Mouse (Mus musculus): ENCODE measurements at regions not wholly inside any gene's neighbourhood (a gene's known extent, or its start where the extent isn't known, plus 50 kb on each side); places are given as distances from the start of the nearest gene placed in this dataset.
"Not testable (repeated sequence)": the region's sequence is repeated elsewhere in the genome, so short reads cannot be mapped to it uniquely, and the experiment has no call there.

DNA sequence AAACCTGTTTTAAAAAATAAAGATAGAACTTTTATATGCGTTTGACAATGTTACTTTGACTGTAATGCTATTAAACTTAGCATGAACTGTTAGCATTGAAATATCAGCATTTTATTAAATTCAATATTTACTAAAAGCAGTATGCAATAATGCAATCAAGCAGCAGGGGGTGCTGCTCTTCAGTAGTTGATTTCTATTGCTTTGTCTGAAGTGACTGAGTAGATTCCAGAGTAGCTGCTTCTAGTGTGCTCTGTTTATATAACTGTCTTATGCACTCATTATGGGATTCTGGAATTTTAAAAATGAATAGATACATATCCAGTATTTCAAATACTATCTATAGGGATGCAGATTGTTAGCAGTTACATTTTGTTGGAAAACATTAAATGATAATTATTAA lies 146.2 kb downstream of the Gm28710 start:
- in situ Hi-C loops (cut with MboI, MseI), result loop anchor here (5.0 to 25.0 kb wide), 3 partner anchors 649 to 1099 kb away; no protein-coding TSS in a partner anchor

DNA sequence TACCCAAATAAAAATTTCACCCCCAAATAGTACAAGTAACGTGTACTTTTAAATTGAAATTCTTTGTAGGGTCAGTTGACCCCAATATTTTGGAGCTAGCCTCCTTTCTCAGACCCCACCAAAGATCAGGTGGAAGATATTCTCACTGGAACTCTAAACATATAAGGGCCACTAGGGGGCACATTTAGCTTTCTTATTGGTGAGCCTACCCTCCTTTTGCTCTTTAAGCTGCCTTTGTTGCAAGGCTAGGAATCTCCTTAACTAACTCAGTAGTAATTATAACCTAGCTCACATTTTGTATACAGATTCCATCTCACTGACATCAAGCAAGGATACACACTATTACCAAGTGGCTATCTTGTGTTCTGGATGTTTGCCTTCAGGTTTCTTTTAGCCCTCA lies 155.8 kb downstream of the Gm28710 start:
- in situ Hi-C loops (cut with MboI, MseI), result loop anchor here (25.0 kb wide), 2 partner anchors 640 to 1090 kb away; no protein-coding TSS in a partner anchor

DNA sequence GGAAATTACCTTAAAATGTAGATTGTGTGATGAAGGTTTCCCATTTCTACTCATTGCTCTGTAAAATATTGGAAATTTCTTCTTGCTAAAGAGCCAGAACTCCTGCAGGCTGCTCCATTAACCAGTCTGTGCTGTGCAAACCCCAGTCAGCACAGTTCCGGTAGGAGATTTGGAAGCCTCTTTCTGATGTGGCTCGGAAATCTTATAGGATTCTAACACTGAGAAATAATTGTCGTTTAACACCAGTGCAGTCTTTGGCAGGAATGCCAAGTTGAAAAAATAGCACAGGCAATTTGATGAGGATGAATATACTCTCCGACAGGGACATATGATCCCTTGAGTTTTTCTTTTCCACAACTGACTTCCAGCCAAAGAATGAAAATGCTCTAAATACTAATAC lies 176.1 kb downstream of the Gm28710 start:
- in situ Hi-C loops (cut with MboI, MseI), result no loop called here

DNA sequence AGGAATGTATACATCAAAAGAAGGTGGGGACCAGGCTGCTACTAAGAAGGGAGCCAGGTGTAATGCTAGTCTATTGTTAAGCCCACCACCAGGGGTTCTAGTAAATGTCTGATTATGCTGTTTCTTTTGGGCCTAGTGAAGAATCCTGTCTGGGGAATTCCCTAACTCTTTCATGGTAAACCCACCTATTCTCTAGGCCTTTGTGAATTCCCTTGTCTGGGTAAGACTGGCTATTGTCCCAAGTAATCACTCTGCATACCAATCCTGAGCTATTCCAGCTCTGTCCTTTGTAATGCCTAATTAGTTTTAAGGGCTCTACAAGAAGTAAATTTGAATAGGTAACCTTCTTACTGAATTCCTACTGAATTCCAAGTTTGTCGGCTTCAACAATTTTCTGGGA lies 177.2 kb downstream of the Gm28710 start:
- in situ Hi-C loops (cut with MboI, MseI), result not testable (repeated sequence)

DNA sequence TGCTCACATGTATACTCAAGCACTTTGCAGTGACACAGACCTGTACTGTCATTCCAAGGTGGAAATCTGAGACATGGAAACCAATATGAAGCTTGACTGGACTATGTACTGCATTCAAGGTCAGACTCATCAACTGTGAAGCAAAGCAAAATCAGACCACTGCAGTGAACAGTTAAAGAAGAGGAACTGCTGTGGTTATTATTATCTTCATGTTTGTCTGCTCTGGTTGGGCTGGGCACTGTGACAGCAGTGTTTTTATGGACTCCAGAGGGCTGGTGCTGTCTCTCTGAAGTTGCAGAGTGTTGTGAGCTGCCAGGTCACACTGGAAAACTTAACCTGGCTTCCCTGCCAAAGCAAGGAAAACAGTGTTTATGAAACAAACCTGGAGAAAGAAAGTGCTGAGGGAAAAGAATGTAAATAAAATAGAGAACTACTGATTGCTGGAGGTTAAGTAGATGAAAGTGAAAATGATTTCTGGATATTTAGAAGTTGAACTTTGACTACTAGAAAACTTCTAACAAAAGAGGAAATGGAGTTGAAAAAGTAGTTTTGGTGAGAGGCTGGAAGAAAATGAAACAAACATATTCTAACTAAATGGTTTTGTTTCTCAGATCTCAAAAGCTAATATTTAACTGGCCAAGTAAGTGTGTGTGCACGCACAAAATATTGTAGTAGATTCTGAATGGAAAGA lies 181.7 kb downstream of the Gm28710 start:
- in situ Hi-C loops (cut with MboI, MseI), result no loop called here

DNA sequence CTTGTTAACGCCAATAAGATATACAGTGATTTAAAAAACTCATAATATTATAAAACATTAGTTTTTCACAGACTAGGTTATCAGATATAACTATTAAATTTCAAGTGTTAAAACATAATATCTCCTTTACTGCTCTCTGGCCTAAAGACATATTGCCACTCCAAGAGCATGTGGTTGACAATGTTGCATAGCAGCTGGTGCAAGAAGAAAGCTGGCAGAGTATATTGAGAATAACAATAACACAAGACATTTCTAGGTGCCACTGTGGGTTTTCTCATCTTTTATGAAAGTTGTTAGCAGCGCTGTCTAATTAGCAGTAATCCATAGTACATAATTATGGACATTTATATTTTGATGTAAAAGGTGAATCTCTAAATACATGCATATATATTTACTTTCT lies 184.4 kb downstream of the Gm28710 start:
- in situ Hi-C loops (cut with MboI, MseI), result no loop called here

DNA sequence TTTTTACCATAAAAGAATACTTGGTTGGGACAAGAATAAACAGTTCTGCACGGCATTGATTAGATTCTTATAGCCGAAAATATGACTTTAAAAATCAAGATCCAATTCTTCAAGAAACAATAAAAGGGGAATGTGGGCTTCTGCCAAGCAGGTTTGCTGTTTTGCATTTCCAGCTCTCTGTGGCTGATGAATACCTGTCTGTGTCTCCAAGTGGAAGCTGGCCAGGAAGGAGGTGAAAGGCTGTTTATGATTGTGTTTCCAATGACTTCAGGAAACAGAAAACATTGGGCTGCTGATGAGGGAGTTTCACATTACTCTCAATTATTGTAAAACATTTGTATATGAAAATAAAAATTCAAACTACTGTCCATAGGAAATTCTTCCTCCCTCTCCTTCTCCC lies 193.3 kb downstream of the Gm28710 start:
- in situ Hi-C loops (cut with MboI, MseI), result no loop called here

DNA sequence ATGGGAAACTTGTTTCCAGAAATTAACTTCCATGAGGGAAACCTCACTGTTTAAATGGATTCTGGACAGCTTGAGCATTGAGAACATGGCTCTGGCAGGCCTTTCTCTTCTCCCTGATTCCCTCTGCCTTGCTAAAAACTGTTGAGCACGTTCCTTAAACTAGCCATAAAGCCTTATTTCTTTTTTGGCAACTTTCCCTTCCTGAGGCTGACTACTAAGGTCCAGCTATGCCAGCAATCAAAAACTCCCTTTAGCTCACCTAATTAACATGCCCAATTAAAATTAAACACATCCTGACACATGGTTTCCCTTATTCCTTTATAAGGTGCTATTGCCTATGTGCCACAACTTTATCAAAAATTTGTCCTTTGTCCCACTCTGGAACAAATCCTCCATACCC lies 199.9 kb downstream of the Gm28710 start:
- in situ Hi-C loops (cut with MboI, MseI), result no loop called here

DNA sequence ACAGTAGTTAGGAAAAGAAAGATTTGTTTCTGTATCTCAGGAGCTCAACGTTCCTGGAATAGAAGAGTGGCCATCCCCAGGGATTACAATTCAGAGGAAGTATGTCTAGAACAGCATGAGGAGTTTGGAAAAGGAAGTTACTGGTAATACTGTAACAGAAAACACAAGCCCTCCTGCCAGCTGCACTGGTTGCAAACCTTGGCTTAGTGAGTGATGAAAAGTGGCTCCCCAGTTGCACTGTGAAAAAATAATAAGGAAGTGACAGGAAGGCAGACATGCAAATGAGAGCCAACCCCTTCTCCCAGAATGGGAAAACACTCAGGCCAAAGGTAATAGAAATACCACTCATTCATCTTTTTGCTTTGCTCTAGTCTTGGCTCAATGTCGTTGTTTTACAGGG lies 207.6 kb downstream of the Gm28710 start:
- in situ Hi-C loops (cut with MboI, MseI), result no loop called here

DNA sequence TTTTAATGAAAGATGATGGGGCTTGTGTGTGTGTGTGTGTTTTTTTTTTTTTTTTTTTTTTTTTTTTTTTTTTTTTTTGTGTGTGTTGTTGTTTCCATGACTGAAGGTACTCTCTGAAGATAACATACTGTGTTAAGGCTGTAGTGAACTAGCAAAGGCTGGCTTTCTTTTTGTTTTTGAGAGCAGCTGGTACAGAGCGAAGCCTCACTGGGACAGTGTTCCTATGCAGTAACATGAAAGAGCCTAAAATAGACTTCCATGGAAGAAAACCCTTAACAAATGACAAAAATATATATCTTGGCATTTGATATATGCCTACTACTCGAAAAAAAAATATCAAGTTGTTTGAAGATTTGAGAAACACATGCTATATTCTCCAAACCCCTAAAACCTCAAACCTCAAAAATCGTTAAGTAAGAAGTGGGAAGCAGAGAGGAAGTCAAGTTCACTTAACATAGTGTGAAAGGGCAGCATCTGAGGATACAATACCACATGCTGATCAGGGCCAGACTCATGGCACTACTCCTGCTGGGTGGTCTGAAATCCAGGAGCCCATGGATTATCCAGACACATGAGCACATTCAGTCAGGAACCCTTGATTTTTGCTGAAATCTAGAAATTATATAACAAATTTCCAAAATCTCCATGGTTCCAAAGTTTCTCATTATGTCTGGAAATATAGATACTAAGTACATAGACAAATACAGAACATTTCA lies 215.4 kb downstream of the Gm28710 start:
- in situ Hi-C loops (cut with MboI, MseI), result no loop called here

DNA sequence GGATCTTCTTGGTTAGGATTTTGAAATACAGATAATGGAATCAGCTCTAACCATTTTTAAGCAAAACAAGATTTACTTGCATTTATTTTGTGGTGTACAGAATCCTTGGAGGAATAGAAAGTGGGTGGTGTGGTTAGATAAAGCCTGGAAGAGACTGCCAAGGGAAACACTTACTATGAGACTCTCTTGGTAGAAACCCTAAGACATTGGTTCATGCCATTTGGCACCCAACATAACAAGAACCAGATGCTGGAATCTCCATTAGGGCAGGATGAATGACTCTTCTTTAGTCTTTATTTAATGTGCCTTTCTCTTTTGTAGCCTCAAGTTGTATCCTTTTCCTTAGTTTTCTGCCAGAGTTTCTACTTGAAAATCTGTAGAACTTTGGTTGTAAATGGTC lies 230.0 kb downstream of the Gm28710 start:
- in situ Hi-C loops (cut with MboI, MseI), result no loop called here

DNA sequence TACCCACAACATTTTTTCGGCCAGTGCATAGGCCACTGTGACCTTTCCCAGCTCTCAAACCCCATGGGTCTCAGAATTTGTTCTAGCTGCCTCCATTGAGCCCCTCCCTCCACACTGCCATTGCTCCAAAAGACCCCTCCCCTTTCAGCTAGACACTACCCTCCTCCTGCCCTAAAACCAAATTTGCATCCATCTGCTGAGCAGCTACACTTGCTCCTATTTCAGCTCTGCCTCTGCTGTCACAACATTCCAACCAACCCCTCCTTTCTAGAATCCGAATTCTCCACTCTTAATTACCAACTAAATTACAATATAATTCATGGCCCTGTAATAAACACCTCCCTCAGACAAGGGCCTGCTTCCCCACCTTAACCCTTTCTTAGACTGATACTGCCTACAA lies 262.3 kb downstream of the Gm28710 start:
- in situ Hi-C loops (cut with MboI, MseI), result no loop called here

DNA sequence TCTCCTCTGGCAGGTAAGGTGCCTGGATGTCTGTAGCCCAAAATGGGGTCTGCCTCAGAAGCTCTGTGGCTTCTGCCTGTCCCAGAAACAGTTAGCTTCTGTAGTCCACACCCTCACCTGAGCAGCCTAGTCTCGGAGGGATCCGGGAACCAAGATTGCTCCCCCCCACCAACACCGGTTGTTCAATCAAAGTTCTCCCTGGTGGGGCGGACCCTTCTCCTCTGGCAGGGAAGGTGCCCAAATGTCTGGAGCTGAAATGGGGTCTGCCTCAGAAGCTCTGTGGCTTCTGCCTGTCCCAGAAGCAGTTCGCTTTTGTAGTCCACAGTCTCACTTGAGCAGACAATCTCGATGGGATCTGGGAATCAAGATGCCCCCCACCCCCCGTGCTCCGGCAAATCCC lies 273.0 kb downstream of the Gm28710 start:
- in situ Hi-C loops (cut with MboI, MseI), result no loop called here

DNA sequence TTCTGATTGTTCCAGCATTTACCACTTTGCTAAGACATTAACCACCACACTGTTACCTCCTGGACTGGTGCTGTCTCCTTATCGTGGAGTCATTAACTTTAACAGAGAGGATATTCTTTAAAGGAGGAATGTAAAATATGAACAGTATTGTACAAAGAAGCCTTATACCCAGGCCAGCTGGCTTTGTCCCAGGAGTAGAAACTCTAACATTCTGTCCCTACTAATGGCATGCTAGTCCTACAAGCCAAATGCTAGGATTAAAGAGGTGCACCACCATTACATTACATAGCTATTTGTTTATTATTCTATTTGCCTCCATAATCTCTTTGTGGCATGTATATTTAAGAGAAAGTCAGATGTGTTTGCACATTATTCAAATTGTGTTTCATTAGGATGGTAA lies 288.8 kb downstream of the Gm28710 start:
- in situ Hi-C loops (cut with MboI, MseI), result no loop called here

DNA sequence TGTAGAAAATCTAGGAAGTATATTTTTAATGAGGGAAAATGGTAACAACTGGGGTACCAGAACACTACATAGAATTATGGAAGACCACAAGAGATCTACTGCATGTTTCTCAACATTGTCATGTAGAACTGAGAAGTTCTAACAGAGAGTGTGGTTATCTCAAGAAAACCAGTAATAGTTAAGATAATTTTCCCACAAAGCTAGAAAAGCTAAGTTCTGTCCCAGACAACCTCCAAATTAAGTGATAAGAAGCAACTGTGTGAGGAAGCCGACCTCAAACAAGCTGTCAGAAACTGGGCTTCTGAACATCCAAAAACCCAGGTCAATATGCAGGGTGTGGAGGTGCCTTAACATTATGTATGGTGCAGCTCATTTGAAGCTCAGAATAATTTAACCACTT lies 261.4 kb upstream of the Speer4f2 start:
- in situ Hi-C loops (cut with MboI, MseI), result loop anchor here (10.0 to 25.0 kb wide), 2 partner anchors 976 to 1223 kb away; no protein-coding TSS in a partner anchor

DNA sequence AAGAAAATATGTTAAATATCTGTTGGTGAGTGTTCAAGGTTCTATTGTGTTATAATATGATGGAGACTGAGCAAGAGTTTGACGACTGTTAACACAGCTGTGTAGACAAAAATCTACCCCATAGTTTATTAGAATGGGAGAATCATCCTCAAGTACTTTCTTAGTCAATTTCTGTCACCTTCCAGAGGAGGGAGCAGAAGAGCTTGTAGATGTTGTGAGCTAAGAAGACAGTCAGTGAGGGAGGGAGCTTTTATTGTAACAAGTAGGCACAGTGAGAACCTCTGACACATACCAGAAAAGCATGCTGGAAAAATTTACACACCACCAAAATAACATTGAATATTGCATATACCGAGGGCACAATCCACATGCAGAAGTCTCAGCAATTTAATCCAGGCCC lies 261.0 kb upstream of the Speer4f2 start:
- in situ Hi-C loops (cut with MboI, MseI), result loop anchor here (10.0 to 25.0 kb wide), 2 partner anchors 975 to 1223 kb away; no protein-coding TSS in a partner anchor

DNA sequence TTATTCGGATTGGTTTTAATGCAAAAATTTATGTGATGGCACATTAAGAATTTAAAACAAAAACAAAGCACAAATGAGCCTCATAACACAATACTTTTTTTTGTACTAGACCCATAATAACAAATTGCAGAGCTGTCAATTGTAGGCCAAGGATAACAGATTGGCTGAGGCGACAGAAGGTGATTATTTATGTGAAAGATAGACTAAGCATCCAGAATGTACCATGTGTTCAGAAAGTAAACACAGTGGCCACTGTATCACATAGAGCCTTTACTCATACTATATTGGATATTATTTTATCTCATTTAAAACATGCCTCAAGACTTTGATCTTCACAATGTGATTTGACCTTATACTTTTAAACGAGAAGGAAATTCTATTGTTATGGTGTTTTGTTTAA lies 257.9 kb upstream of the Speer4f2 start:
- in situ Hi-C loops (cut with MboI, MseI), result loop anchor here (10.0 to 25.0 kb wide), 2 partner anchors 972 to 1220 kb away; no protein-coding TSS in a partner anchor

DNA sequence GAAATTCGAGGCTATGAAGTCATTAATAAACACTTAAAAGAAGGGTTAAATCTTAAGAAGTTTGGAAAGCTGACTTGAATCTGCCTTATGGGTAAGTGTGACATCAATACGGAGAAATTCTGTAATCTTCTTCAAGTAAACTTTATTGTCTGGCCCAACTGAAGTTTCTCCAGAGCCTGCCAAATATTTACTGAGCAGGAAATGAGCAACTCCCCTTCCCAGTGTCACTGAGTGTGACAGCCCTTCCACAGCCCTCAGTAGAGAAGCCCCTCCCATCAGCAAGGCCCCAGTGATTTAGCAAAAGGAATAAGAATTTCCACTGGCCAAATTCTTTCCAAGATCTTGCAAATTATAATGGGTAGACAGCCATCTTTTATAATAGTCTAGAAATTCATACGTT lies 256.9 kb upstream of the Speer4f2 start:
- in situ Hi-C loops (cut with MboI, MseI), result loop anchor here (10.0 to 25.0 kb wide), 2 partner anchors 971 to 1219 kb away; no protein-coding TSS in a partner anchor

DNA sequence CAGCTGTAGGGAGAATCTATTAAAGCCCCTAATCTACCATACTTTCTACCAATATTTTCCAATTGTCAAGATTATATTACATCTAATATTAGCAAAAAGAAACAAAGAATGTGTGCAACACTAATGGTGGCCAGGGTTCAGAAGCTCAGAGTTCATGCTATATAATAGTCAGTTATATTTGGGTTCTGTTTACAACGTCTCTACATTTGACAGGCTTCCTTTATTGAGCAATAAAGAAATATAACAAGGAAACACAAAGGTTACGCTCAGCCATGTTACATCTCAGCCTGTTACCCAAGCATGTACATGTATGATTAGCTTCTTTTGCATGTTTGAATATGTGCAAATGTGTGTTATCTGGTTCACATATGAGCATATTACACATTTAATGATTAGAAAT lies 247.7 kb upstream of the Speer4f2 start:
- in situ Hi-C loops (cut with MboI, MseI), result no loop called here

DNA sequence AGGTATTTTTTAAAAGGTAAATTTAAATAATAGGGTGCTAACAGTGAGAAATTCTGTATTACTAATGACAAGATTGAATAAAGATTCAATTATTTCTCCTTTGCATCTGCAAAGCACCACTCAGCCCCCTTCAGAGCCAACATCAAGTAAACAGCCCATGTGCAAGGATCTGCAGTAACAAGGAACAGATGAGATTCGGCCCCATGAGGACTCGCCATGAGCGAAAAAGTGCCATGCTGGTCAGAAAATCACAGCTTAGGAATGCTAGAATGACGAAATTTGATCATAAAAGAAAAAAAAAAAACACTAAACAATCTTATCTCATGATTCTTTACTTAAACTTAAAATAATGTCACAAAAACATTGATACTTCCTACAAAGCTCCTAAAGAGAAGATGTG lies 245.5 kb upstream of the Speer4f2 start:
- in situ Hi-C loops (cut with MboI, MseI), result no loop called here

DNA sequence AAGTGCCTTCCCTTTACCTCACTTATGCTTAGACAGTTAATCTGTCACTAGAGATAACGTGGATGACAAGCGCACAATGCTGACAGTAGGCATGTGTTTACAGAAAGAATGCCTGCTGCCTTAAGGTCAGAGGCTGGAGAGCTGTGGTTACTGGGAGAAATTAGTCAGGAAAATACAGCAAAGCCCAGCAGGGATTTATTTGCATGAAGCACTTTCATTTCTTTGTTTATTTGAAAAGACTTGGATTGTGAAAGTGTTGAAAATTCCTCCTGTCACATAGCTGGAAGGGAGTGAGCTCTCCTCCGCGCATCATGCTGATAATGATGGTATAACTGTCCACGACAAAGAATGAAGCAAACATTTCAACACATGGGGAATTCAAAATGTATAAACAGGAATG lies 237.5 kb upstream of the Speer4f2 start:
- in situ Hi-C loops (cut with MboI, MseI), result loop anchor here (10.0 kb wide), 1 partner anchor 1379 kb away; no protein-coding TSS in a partner anchor

DNA sequence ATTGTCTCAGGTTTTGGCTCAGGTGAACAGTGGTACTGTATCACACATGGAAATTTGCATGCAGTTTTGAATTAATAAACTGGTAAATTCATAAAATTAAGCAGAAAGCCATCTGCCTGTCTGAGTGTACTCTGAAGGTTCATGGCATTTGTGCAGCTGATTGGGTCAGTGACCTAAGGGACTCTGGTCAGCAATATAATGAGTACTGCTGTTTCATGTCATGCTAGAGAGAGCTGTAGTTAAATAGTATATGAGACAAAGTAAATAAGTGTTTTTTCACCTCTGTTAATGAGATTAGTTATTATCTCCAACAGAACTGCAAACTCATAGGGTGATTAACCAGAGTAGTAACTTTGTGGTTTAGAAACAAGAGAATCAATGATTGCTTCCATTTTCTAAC lies 231.4 kb upstream of the Speer4f2 start:
- in situ Hi-C loops (cut with MboI, MseI), result no loop called here

DNA sequence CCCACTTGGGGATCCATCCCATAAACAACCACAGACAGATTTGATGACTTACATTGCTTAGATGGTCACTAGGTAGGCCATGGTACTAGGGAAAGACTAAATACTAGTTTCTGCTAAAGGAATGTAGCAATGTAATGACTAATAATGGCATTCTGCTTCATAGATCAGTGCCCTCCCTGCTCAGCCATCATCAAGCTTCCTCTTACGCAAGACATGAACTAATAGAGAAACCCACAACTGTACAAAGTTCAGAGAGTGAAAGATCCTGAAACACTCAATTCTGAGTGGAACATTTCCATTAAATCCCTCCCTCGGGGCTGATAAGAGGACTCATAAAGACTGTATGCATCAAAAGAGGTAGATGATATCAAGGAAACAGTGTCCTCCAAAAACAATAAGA lies 198.4 kb upstream of the Speer4f2 start:
- in situ Hi-C loops (cut with MboI, MseI), result no loop called here

Measured in regulatory T cell (primary cell).